ENCODE assay signal across 9 mouse cellular contexts in the genomic region with DNA sequence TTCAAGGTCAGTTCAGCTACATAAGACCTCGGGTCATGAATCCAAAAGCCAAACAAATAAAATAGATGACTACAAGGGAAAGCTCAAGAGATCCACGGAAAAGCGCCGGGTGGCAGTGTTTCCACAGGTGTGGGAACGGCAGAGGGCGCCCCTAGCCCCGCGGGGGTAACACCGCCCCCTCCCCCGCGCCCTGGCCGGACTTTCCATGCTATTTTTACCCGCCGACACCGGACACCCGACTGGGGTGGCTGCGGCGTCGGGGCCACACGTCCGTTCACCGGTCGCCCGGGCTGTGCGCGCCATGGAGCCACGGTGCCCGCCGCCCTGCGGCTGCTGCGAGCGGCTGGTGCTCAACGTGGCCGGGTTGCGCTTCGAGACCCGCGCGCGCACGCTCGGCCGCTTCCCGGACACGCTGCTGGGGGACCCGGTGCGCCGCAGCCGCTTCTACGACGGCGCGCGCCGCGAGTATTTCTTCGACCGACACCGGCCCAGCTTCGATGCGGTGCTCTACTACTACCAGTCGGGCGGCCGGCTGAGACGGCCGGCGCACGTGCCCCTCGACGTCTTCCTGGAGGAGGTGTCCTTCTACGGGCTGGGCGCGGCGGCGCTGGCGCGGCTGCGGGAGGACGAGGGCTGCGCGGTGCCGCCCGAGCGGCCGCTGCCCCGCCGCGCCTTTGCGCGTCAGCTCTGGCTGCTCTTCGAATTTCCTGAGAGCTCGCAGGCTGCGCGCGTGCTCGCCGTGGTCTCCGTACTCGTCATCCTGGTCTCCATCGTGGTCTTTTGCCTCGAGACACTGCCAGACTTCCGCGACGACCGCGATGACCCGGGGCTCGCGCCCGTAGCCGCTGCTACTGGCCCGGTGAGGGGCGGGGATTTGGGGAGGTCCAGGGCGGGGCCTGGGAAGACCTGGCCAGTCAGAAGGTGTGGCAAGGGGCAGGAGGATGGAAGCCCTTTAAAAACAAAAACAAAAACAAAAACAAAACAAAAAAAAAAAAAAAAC. TPM values are rescaled to one million over a fixed set of nuclear protein-coding genes. Genes with fewer than 3 reads are reported as not detected.
DNase-seq lines count a peak whose midpoint lies in the region; ATAC-seq and TF ChIP-seq lines count a peak whose summit lies in the region.
"Had no signal": no experiment of that assay in that cellular context is flagged by ENCODE, and none has a peak within 500 bp of the region (broad histone marks: within the 10 kb centered on the region; RNA-seq: fewer than 3 reads in every experiment).

No protein-coding gene starts in this region.

- no peak overlapping the region for H3K27ac ChIP-seq in lung, embryonic 15.5 days
- H3K27ac ChIP-seq in stomach, postnatal 0 days (replicated peaks) = no peak overlapping the region

- peaks cover 73% of the 10 kb centered on the region for H3K27me3 ChIP-seq in lung, embryonic 15.5 days
- H3K27me3 ChIP-seq in stomach, postnatal 0 days (ENCODE audit: control insufficient read depth, insufficient read depth, low read length) = peaks cover 12% of the 10 kb centered on the region

- peak overlapping the region; percentile 82 for H3K4me2 ChIP-seq in lung, embryonic 15.5 days
- H3K4me2 ChIP-seq in stomach, postnatal 0 days (replicated peaks; ENCODE audit: low read depth) = peak overlapping the region; percentile 58

- peak; percentile 36 for DNase-seq in ovary, postnatal 36 days (ENCODE audit: low spot score)
- DNase-seq in ovary, postnatal 14 days (ENCODE audit: low spot score) = no peak
- DNase-seq in gastrocnemius, adult 8-10 months (ENCODE audit: low spot score in 2 of 2) = peak; percentile 66 to 80
- peak; percentile 43 for DNase-seq in induced T-regulatory cell, adult 2 months (ENCODE audit: low read depth)
- DNase-seq in stomach, postnatal 0 days (ENCODE audit: low spot score) = peak; percentile 35
- no peak for DNase-seq in frontal cortex, postnatal 36 days (ENCODE audit: low spot score in 2 of 2)
- DNase-seq in cerebellum, adult 9-10 months = no peak

- no peaks in the 10 kb centered on the region for H3K9me3 ChIP-seq in lung, embryonic 15.5 days
- H3K9me3 ChIP-seq in stomach, postnatal 0 days (ENCODE audit: control insufficient read depth, low read length) = no peaks in the 10 kb centered on the region

- TF ChIP-seq EP300 in stomach, postnatal 0 days (optimal IDR thresholded peaks at IDR 0.05) = no peak

- TF ChIP-seq CTCF in stomach, postnatal 0 days (IDR thresholded peaks at IDR 0.05; ENCODE audit: low read depth) = peak; percentile 35

- no peaks in the 10 kb centered on the region for H3K36me3 ChIP-seq in lung, embryonic 15.5 days
- H3K36me3 ChIP-seq in stomach, postnatal 0 days (ENCODE audit: control insufficient read depth, insufficient read depth, low read length) = no peaks in the 10 kb centered on the region

- H3K9ac ChIP-seq in lung, embryonic 15.5 days = peak overlapping the region; percentile 31
- 0 out of 2 replicates have a peak overlapping the region, but pooled peaks have one; percentile 13 for H3K9ac ChIP-seq in stomach, postnatal 0 days (ENCODE audit: low read length)

- no peak for ATAC-seq in lung, embryonic 15.5 days (ENCODE audit: borderline replicate concordance, extremely low read depth, low FRiP score, low TSS enrichment)
- ATAC-seq in stomach, postnatal 0 days (ENCODE audit: low FRiP score, low TSS enrichment) = peak; percentile 47

- H3K4me1 ChIP-seq in lung, embryonic 15.5 days = peaks cover 16% of the 10 kb centered on the region
- H3K4me1 ChIP-seq in stomach, postnatal 0 days (replicated peaks; ENCODE audit: control insufficient read depth, insufficient read depth) = no peaks in the 10 kb centered on the region; the same call in 1 of the 2 replicates

- peak overlapping the region; percentile 43 for H3K4me3 ChIP-seq in lung, embryonic 15.5 days
- H3K4me3 ChIP-seq in stomach, postnatal 0 days (ENCODE audit: low read depth, low read length) = peak overlapping the region; percentile 42

- WGBS in lung, embryonic 15.5 days = 1% methylated on average over 112 of the region's 114 CpGs
- 1% methylated on average over 112 of the region's 114 CpGs for WGBS in stomach, postnatal 0 days

RNA-seq across cellular contexts. Expression of a gene that starts 1.0 kb away (rescaled TPM):
- total RNA-seq in gastrocnemius, adult 8-10 months (2022) = 10 to 100 TPM; 78.8 to 94.6 (median 88.3) TPM
- polyA plus RNA-seq in lung, embryonic 15.5 days (2015; fragmentation: Nextera tagmentation; extraction: Ambion mirVana) = not detected in 2 replicates
- polyA plus RNA-seq in stomach, postnatal 0 days (2015; fragmentation: Nextera tagmentation; extraction: Ambion mirVana) = 0.15 and 0.17 TPM in 2 replicates
- polyA plus RNA-seq: brain, embryonic 14.5 days had no signal

RNA-seq across cellular contexts. Expression of a gene that starts 7.0 kb away (rescaled TPM):
- total RNA-seq in gastrocnemius, adult 8-10 months (2022) = 1 to 10 TPM; 3.7 to 4.9 (median 4.3) TPM
- polyA plus RNA-seq in lung, embryonic 15.5 days (2015; fragmentation: Nextera tagmentation; extraction: Ambion mirVana) = 3.5 TPM in 2 replicates
- 1.5 and 1.8 TPM in 2 replicates for polyA plus RNA-seq in stomach, postnatal 0 days (2015; fragmentation: Nextera tagmentation; extraction: Ambion mirVana)

RNA-seq across cellular contexts. Expression of a gene that starts 10.9 kb away (rescaled TPM):
- total RNA-seq in gastrocnemius, adult 8-10 months (2022) = 10 to 100 TPM; 45.4 to 74.5 (median 59.9) TPM
- 224 and 229 TPM in 2 replicates for polyA plus RNA-seq in lung, embryonic 15.5 days (2015; fragmentation: Nextera tagmentation; extraction: Ambion mirVana)
- polyA plus RNA-seq in stomach, postnatal 0 days (2015; fragmentation: Nextera tagmentation; extraction: Ambion mirVana) = 73.7 and 78.8 TPM in 2 replicates

RNA-seq across cellular contexts. Expression of a gene that starts 14.2 kb away (rescaled TPM):
- total RNA-seq in gastrocnemius, adult 8-10 months (2022) = under 1 TPM in 2 of 4 experiments, not detected in 2; 0.46 to 0.61 TPM
- polyA plus RNA-seq in lung, embryonic 15.5 days (2015; fragmentation: Nextera tagmentation; extraction: Ambion mirVana) = 0.25 and 0.70 TPM in 2 replicates
- polyA plus RNA-seq in stomach, postnatal 0 days (2015; fragmentation: Nextera tagmentation; extraction: Ambion mirVana) = not detected in 2 replicates

RNA-seq across cellular contexts. Expression of a gene that starts 28.2 kb away (rescaled TPM):
- 100 to 1,000 TPM; 265 to 308 (median 299) TPM for total RNA-seq in gastrocnemius, adult 8-10 months (2022)
- 42.7 and 46.7 TPM in 2 replicates for polyA plus RNA-seq in lung, embryonic 15.5 days (2015; fragmentation: Nextera tagmentation; extraction: Ambion mirVana)
- 10.1 and 10.6 TPM in 2 replicates for polyA plus RNA-seq in stomach, postnatal 0 days (2015; fragmentation: Nextera tagmentation; extraction: Ambion mirVana)

Comparison
In these comparisons a context has a peak if more than half of its experiments do, and no peak if none do; other contexts are left out.
1. DNase-seq: peak in ovary, postnatal 36 days (single experiment), gastrocnemius, adult 8-10 months (2 of 2), induced T-regulatory cell, adult 2 months (single experiment) and stomach, postnatal 0 days (single experiment); none in ovary, postnatal 14 days (single experiment), frontal cortex, postnatal 36 days (0 of 2) and cerebellum, adult 9-10 months (single experiment).